Mouse (Mus musculus) kidney, adult 2 months (tissue): Measurements from ENCODE around the gene Nsun2. TPM values are rescaled to one million over a fixed set of nuclear protein-coding genes. Genes with fewer than 3 reads are reported as not detected.

Experiments used
- DNase-seq: peaks from one replicate; pipeline ENCODE4 v3.0.0; 2021
- H3K27ac ChIP-seq: fragments of 200-500 bp; 2 replicates; pipeline ENCODE4 v1.5.1; 2012; ENCODE audit warnings: low read depth, low read length, control low read depth, inconsistent platforms; ENCODE audit not compliant: insufficient read depth
- H3K27me3 ChIP-seq: fragments of 200-500 bp; replicated peaks from 2 replicates; pipeline ENCODE4 v1.6.1; 2012; ENCODE audit warnings: mild to moderate bottlenecking, moderate library complexity, low read length, inconsistent platforms; ENCODE audit not compliant: control insufficient read depth, insufficient read depth
- H3K36me3 ChIP-seq: fragments of 200-500 bp; 2 replicates; pipeline ENCODE4 v1.6.1; 2012; ENCODE audit warnings: mild to moderate bottlenecking, moderate library complexity, low read length, inconsistent platforms; ENCODE audit not compliant: control insufficient read depth, insufficient read depth
- H3K4me1 ChIP-seq: fragments of 200-500 bp; 2 replicates; pipeline ENCODE4 v1.6.1; 2011; ENCODE audit warnings: low read length; ENCODE audit not compliant: control insufficient read depth, insufficient read depth
- H3K4me3 ChIP-seq: fragments of 200-500 bp; 2 replicates; pipeline ENCODE4 v1.5.1; 2011; ENCODE audit warnings: mild to moderate bottlenecking, low read depth, low read length, control low read depth; ENCODE audit not compliant: insufficient read depth
- CTCF ChIP-seq: fragments of 200-500 bp; conservative IDR thresholded peaks from 2 replicates; pipeline ENCODE4 v1.5.1; 2011; ENCODE audit warnings: low read depth, mild to moderate bottlenecking, control low read depth, low read length, moderate library complexity, mixed read lengths; ENCODE audit not compliant: insufficient read depth, insufficient read length
- POLR2A ChIP-seq: fragments of 200-500 bp; IDR thresholded peaks from one replicate; pipeline ENCODE4 v1.6.1; 2011; ENCODE audit warnings: low read depth, low read length, control low read depth
- WGBS: fragments of 180-500 bp; shearing (Covaris S2); methylation state at CpG from one replicate; pipeline ENCODE4 v1.1.7; 2018; 5-methylcytosine and 5-hydroxymethylcytosine counted together
- polyA plus RNA-seq: library from polyadenylated mRNA; depleted of rRNA; stranded (reverse); fragments of >200 nt; gene quantifications from 2 replicates; pipeline ENCODE4 v1.2.3, GENCODE M21; 2012

Gene Nsun2
- polyA plus RNA-seq, 1 experiment, result 47.9 TPM

DNA sequence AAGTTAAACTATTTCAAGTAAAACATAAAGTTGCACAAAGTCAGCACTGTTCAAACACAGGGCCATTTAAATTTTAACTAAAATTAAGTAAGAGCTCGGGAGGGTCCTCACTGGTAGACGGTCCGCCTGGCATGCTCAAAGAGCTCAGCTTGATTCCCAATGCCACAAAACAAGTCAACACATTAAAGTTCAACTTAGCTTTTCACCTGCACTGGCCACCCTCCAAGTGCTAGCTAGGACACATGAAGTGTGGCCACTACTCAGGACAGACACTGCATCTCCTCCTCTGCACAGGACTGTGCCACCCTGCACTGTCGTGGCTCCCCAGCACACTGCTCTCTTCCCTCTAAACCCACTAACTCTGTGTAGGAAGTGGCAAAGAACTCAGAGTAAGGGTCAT, 7.7 kb upstream of the Nsun2 start:
- no peak overlapping the region for H3K4me3 ChIP-seq
- peaks cover 63% of the 10 kb centered on the region for H3K4me1 ChIP-seq
- DNase-seq, result peak; percentile 94
- 36% methylated on average over 4 of the region's 4 CpGs for WGBS
- no peaks in the 10 kb centered on the region for H3K36me3 ChIP-seq
- peak overlapping the region; percentile 79 for H3K27ac ChIP-seq
- H3K27me3 ChIP-seq, result no peaks in the 10 kb centered on the region
- TF ChIP-seq POLR2A (no peak), CTCF (no peak)

DNA sequence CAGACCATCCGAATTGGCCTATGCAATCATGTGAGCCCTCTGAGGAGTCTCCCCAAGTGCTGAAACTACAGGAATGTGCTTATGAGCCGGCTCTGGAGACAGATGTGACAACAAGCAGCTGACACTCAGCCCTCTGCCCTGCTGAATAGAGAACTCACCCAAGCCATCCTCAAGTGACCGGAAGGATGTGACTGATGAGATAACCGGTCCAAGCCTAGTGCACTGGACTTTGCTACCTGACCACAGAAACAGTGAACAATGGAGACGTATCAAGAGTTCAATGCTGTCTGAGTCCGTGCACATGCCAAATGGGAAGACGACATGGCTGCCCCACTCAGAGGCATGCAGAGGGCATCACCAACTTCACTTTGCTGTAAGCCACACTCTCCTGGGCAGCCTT, 5.0 kb upstream of the Nsun2 start:
- no peaks in the 10 kb centered on the region for H3K36me3 ChIP-seq
- 0 out of 2 replicates have a peak overlapping the region, but pooled peaks have one; percentile 6 for H3K27ac ChIP-seq
- peaks cover 50% of the 10 kb centered on the region for H3K4me1 ChIP-seq
- H3K4me3 ChIP-seq, result no peak overlapping the region
- TF ChIP-seq CTCF, result no peak
- no peak for TF ChIP-seq POLR2A
- WGBS, result 56% methylated on average over 7 of the region's 7 CpGs
- no peaks in the 10 kb centered on the region for H3K27me3 ChIP-seq
- peak; percentile 65 for DNase-seq

DNA sequence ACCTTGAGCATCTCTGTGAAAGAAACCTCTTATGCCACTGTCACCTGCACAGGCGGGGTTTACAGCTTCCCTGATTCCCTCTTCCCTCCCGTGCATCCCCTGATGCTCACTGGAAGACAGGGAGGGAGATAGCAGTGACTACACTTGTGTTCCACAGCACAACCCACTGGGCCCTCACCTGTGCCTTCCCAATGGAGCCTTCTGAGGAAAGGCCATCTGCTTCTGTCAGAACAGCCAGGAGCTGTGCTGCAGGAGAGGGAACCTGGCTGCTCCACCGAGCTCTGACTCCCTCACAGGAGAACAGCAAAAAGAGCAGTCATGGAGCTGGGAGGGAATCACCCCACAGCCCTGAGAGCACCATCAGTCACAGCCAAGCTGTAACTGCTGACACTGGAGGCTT, 3.4 kb upstream of the Nsun2 start:
- 66% methylated on average over 3 of the region's 3 CpGs for WGBS
- no peak overlapping the region for H3K4me3 ChIP-seq
- DNase-seq, result no peak
- H3K4me1 ChIP-seq, result peaks cover 39% of the 10 kb centered on the region
- peak overlapping the region; percentile 49; the same call in 1 of the 2 replicates for H3K27ac ChIP-seq
- TF ChIP-seq POLR2A, result no peak
- TF ChIP-seq CTCF, result no peak
- H3K36me3 ChIP-seq, result no peaks in the 10 kb centered on the region
- no peaks in the 10 kb centered on the region for H3K27me3 ChIP-seq

DNA sequence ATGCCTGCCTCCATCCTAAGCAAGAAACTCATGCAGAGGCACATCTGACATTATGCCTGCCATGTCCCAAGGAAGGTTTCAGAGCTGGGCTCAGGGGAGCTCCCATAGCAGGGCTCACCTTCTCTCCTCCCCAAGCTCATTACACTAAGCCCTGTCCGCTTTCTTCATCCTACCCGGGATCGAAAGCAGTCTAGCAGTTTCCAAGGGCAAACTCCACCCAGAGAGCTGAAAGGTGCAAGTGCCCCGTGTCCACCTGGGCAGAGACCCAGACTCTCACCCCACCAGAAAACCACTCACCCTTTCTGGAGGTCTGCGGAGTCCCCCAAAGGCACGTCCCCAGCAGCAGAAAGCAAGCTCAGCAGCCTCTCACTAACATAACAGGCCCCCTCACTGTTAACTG, 2.6 kb upstream of the Nsun2 start:
- DNase-seq, result peak; percentile 38
- Histone ChIP-seq H3K4me1 (peaks cover 41% of the 10 kb centered on the region), H3K4me3 (peak overlapping the region; percentile 87), H3K27ac (peak overlapping the region; percentile 49), H3K27me3 (no peaks in the 10 kb centered on the region), H3K36me3 (no peaks in the 10 kb centered on the region)
- WGBS, result 43% methylated on average over 6 of the region's 6 CpGs
- TF ChIP-seq CTCF, result no peak

DNA sequence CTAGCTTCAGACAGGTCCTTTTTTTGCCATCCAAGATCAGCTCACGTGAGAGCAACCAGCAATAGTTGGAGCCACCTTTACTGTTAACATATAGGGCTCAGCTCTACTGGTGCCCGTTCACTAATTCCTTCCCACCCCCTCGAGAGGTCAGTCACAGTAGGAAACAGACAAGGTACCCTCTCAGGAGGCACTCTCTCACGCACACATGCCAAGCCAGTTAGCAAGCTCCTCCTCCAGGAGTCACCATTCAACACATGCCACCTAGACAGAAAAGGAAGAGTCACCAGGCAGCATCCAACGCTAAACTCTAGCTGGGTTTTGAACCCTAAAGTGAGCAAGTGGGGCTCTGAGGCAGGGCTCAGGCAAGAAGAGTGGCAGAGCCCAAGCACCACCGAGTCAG, 2.1 kb upstream of the Nsun2 start:
- Histone ChIP-seq H3K36me3 (no peaks in the 10 kb centered on the region), H3K27ac (peak overlapping the region; percentile 49; the same call in 1 of the 2 replicates), H3K27me3 (no peaks in the 10 kb centered on the region), H3K4me1 (peaks cover 38% of the 10 kb centered on the region), H3K4me3 (peak overlapping the region; percentile 87)
- no peak for DNase-seq
- WGBS, result 32% methylated on average over 6 of the region's 6 CpGs
- TF ChIP-seq POLR2A (no peak), CTCF (no peak)

DNA sequence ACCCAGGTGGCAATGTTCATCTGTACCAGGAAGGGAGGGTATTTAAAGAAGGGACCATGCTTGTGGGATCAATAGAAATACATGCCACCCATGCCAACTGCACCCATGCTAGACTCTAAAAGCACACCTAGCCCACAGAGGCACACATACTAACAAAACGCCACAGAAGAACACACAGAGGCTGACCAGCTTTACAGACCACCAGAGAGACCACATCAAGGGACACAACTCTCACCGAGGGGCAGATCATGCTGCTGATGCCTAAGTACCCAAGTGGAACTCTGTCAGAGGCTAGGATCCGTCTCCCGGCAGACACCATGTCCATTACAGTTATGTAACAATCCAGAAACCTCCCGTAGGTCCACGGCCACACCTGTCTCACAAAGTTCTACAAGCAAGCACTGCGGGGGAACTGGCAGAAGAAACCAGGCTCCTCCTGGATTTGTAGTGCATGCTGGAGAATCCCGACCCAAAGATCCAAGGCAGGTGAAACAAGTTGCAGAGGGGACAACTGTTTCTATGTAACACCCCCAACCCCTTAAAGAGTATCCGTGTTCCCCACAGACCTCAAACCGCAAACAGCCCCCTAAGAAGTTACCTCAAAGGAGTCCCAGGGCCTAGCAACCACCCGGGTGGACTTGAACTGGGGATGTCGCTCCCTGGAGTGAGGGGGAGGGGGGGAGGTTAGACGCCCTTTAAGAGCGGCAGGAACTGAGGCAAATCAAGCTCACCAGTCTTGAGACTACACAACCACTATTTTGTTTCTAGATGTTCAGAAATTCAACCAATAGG, 1.2 kb upstream of the Nsun2 start:
- no peak for TF ChIP-seq CTCF
- no peak for TF ChIP-seq POLR2A
- peaks cover 36% of the 10 kb centered on the region; the same call in 1 of the 2 replicates for H3K4me1 ChIP-seq
- peak; percentile 63 for DNase-seq
- peak overlapping the region; percentile 39 for H3K27ac ChIP-seq
- no peaks in the 10 kb centered on the region for H3K36me3 ChIP-seq
- WGBS, result 14% methylated on average over 14 of the region's 14 CpGs
- H3K4me3 ChIP-seq, result peak overlapping the region; percentile 87
- no peaks in the 10 kb centered on the region for H3K27me3 ChIP-seq

DNA sequence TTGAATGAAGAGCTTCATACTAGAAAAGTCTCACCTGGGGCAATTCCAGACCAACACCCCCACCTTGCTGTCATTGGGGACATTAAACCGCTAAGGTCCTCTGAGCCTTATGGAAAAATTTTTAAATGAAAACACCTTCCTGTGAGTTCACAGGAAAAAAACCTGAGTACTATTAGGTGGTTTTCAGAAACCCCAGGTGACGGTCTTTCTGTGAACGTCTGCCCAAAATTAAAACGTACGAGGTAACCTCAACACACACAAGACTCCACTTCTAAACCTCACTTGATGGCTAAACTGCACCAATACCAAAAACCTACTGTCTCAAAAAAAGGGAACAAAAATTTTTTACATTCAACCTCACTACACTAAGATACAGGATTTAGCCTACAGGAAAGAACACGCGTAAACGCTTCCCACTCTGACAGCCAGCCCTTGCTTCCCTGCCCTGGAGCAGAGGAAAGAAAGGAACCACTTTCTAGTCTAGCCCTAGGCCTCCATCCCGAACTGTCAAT, 597 bp upstream of the Nsun2 start:
- Histone ChIP-seq H3K4me1 (peaks cover 36% of the 10 kb centered on the region; the same call in 1 of the 2 replicates), H3K27me3 (no peaks in the 10 kb centered on the region), H3K27ac (no peak overlapping the region), H3K4me3 (peak overlapping the region; percentile 87), H3K36me3 (no peaks in the 10 kb centered on the region)
- WGBS, result 5% methylated on average over 9 of the region's 9 CpGs
- no peak for TF ChIP-seq CTCF
- no peak for TF ChIP-seq POLR2A
- no peak for DNase-seq

DNA sequence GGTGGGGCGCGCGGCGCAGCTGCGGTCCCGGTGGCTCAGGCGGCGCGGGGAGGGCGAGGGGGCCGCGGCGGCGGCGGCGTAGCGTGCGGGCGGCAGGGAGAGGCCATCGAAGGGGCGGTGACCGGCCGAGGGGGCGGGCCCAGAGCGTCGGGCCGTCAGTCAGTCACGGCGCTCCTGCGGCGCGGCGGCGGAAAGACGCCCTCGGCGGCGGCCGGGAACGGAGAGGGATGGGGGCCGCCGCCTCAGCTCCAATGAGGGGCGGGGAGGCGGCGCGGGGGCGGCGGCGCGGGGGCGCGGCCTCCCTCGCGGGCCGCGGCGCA, 748 bp downstream of the Nsun2 start, which contains the start of gene Tent4a:
TSS of gene Tent4a (minus strand) at position 284 of the 320 bp plus-strand sequence.
- Histone ChIP-seq H3K4me3 (peak within 1 kb of the TSS; percentile 89), H3K27me3 (no peaks in the 10 kb centered on the region), H3K27ac (peak within 1 kb of the TSS; percentile 94), H3K36me3 (no peaks in the 10 kb centered on the region), H3K4me1 (peaks cover 27% of the 10 kb centered on the region; the same call in 1 of the 2 replicates)
- DNase-seq, result no peak
- WGBS, result 8% methylated on average over 47 of the region's 57 CpGs
- no peak for TF ChIP-seq POLR2A
- no peak for TF ChIP-seq CTCF
